Mouse (Mus musculus): ENCODE results near the gene Pgm2. TPM values are rescaled to one million over a fixed set of nuclear protein-coding genes. Genes with fewer than 3 reads are reported as not detected.

Pgm2 gene
- total RNA-seq, 2 experiments from 2014 or later = 10.4 to 10.7 TPM

- intact Hi-C loops (cut with DNase I) = no loop called here
- no peak for DNase-seq (ENCODE audit: low spot score in 2 of 2)
Measured at GRCm38 (mm10) chr5:64164414-64164813, 71.7 kb downstream of the Pgm2 start.

- DNase-seq (ENCODE audit: low spot score in 2 of 2) = peak in 1 of 2 experiments; percentile 15
- intact Hi-C loops (cut with DNase I) = no loop called here
Measured at GRCm38 (mm10) chr5:64165826-64166225, 73.1 kb downstream of the Pgm2 start.

- no peak for DNase-seq (ENCODE audit: low spot score in 2 of 2)
- intact Hi-C loops (cut with DNase I) = no loop called here
Measured at GRCm38 (mm10) chr5:64168990-64169540, 76.3 kb downstream of the Pgm2 start.

- intact Hi-C loops (cut with DNase I) = no loop called here
- no peak for DNase-seq (ENCODE audit: low spot score in 2 of 2)
Measured at GRCm38 (mm10) chr5:64172884-64173283, 80.1 kb downstream of the Pgm2 start.

GRCm38 (mm10) chr5:64173302-64173701 lies 80.6 kb downstream of the Pgm2 start:
- no peak for DNase-seq (ENCODE audit: low spot score in 2 of 2)
- intact Hi-C loops (cut with DNase I) = no loop called here

GRCm38 (mm10) chr5:64174429-64174935 lies 81.7 kb downstream of the Pgm2 start:
- no peak for DNase-seq (ENCODE audit: low spot score in 2 of 2)
- intact Hi-C loops (cut with DNase I) = no loop called here

Small RNA genes lying within 50 kb of the gene (microRNA-seq; reads per million reads assigned to microRNA genes)
- gene Gm22395 (not detected), gene Gm23967 (not detected)

Other genes with a start within 250 kb of the Pgm2 start
- gene Rell1, start 124.1 kb upstream of the Pgm2 start, total RNA-seq (2021) = 10 to 100 TPM; 12.5 to 15.4 TPM
- 10 to 100 TPM; 15.6 to 19.5 TPM for gene Tbc1d1, start 63.4 kb downstream of the Pgm2 start, total RNA-seq (2021)